Mouse (Mus musculus): ENCODE measurements around the gene Olfr2. TPM values are rescaled to one million over a fixed set of nuclear protein-coding genes. Genes with fewer than 3 reads are reported as not detected.

The Olfr2 gene
- polyA plus RNA-seq (2012; rRNA removed), result not detected in 2 replicates

DNA sequence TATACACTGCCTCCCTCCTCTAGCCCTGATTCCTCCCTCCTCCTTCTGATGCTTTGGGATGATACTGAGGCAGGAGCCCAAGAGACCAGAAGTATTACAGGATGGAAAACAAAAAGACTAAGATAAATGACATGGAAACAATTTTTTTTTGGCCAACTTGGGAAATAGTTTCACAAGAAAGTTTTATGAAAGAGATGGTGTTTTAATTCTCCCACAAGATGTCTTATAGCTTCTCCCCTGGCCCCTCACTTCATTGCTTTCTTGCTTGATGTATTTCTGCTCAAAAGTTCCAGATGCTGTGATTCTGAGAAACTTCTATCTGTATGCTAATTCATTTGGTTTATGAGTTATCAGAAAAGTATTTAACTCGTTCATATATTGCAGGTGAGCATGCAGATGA lies at the start of gene Olfr2:
Olfr2 (minus strand) TSS at position 101 of the 400 bp plus-strand sequence.

DNA sequence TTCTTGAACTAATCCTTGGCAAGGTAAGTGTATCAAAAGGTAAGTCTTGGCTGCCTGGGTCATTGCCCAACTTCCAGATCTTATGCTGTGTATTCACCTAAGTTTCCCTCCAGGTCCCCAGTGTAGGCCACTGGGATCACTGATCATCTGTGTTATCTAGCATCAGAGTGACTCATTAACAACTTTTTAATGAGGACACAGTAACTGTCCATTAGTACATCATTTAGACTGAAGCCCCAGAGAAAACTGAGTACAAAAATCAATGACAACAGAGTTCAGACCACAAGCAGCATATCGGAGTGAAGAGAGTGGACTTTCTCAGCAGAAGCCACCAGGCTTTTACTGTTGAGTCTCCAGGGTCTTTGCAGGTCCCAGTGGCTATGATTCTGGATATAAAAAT lies 25.0 kb upstream of the Olfr2 start, which contains the start of gene Olfr713:
Olfr713 (plus strand) TSS at position 301 of the 400 bp plus-strand sequence.

DNA sequence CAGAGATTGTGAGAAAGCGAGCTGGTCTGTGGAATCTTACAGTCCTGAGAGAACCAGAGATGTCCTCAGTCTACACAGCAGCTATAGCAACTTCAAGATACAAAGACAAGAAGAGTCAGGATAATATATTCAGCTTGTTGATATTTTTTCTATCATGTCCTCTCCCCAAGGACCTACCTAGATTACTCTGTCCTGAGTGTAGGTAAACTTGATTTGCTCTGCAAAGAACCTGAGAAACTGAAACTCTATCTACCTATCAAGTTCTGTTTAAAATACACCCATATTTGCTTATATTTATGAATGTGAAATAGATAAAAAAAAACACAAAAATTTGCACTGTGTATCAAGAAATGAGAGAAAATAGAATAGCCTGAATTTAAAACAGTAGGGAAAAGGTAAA lies 30.5 kb downstream of the Olfr2 start, which contains the start of gene Olfr711:
Olfr711 (minus strand) TSS at position 101 of the 400 bp plus-strand sequence.

DNA sequence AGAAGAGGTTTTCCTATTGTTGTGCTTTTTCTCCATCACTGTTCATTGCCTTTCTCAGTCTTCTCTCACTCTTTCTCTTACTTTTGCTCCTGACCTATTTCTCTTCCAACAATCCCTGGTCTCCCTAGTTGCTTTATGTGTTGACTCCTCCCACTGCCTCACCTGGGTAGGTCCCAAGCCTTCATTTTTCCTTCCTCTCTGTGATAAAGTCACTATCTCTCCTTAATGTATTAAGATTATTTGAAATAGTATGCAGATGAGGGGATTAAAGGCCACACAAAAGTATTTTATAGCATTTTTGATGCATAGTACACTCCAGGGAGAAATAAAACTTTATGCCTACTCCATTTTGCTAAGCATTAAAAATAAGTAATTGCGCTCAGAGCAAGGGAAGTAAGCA lies 42.0 kb downstream of the Olfr2 start, which contains the start of gene Olfr6:
Olfr6 (minus strand) TSS at position 101 of the 400 bp plus-strand sequence.

DNA sequence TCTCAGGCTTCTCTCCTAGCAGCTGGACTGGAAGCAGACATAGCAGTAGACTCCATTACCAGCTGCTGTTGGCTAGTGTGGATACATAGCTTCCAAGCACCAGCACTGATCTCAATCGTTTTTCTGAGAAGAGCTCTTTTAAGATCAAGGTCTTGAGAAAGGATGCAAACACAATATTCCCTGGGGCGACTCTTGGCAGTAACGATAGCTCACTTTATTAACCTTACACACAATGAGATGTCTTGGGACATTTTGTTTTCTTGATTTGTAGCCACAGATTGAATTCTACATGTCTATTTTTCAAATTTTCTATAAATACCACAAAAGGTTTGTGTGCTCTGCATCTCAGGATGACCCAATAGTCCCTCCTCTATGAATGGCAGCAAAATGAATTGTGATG lies 57.7 kb downstream of the Olfr2 start, which contains the start of gene Olfr710:
Olfr710 (minus strand) TSS at position 101 of the 400 bp plus-strand sequence.

Other genes starting within 250 kb of the Olfr2 start
- gene Olfr699, start 212.9 kb downstream of the Olfr2 start, polyA plus RNA-seq (2012; rRNA removed), result not detected in 2 replicates
- not detected in 2 replicates for gene Olfr700, start 197.2 kb downstream of the Olfr2 start, polyA plus RNA-seq (2012; rRNA removed)
- gene Olfr701, start 191.9 kb downstream of the Olfr2 start, polyA plus RNA-seq (2012; rRNA removed), result not detected in 2 replicates
- gene Olfr702, start 172.2 kb downstream of the Olfr2 start, polyA plus RNA-seq (2012; rRNA removed), result not detected in 2 replicates
- not detected in 2 replicates for gene Olfr703, start 162.7 kb downstream of the Olfr2 start, polyA plus RNA-seq (2012; rRNA removed)
- gene Olfr704, start 142.9 kb downstream of the Olfr2 start, polyA plus RNA-seq (2012; rRNA removed), result not detected in 2 replicates
- gene Olfr705, start 129.2 kb downstream of the Olfr2 start, polyA plus RNA-seq (2012; rRNA removed), result not detected in 2 replicates
- not detected in 2 replicates for gene Olfr706, start 117.9 kb downstream of the Olfr2 start, polyA plus RNA-seq (2012; rRNA removed)
- not detected in 2 replicates for gene Olfr707, start 104.8 kb downstream of the Olfr2 start, polyA plus RNA-seq (2012; rRNA removed)
- gene Olfr1532-ps1, start 98.1 kb downstream of the Olfr2 start, polyA plus RNA-seq (2012; rRNA removed), result not detected in 2 replicates
- not detected in 2 replicates for gene Olfr709-ps1, start 73.9 kb downstream of the Olfr2 start, polyA plus RNA-seq (2012; rRNA removed)
- not detected in 2 replicates for gene Olfr710, start 57.8 kb downstream of the Olfr2 start, polyA plus RNA-seq (2012; rRNA removed)
- gene Olfr6, start 42.1 kb downstream of the Olfr2 start, polyA plus RNA-seq (2012; rRNA removed), result not detected in 2 replicates
- gene Olfr711, start 30.6 kb downstream of the Olfr2 start, polyA plus RNA-seq (2012; rRNA removed), result not detected in 2 replicates
- not detected in 2 replicates for gene Olfr713, start 25.1 kb upstream of the Olfr2 start, polyA plus RNA-seq (2012; rRNA removed)
- not detected in 2 replicates for gene Olfr714, start 64.9 kb upstream of the Olfr2 start, polyA plus RNA-seq (2012; rRNA removed)
- gene Olfr17, start 87.1 kb upstream of the Olfr2 start, polyA plus RNA-seq (2012; rRNA removed), result not detected in 2 replicates
- not detected in 2 replicates for gene Olfr715b, start 104.3 kb upstream of the Olfr2 start, polyA plus RNA-seq (2012; rRNA removed)
- not detected in 2 replicates for gene Olfr715, start 125.0 kb upstream of the Olfr2 start, polyA plus RNA-seq (2012; rRNA removed)
- not detected in 2 replicates for gene Olfr716, start 132.3 kb upstream of the Olfr2 start, polyA plus RNA-seq (2012; rRNA removed)
- not detected in 2 replicates for gene Nlrp14, start 160.9 kb upstream of the Olfr2 start, polyA plus RNA-seq (2012; rRNA removed)
- not detected in 2 replicates for gene Rbmxl2, start 203.4 kb upstream of the Olfr2 start, polyA plus RNA-seq (2012; rRNA removed)